Mouse (Mus musculus) kidney, adult 11 months (tissue): ENCODE data around the gene Adgrg3.

Source experiments
- DNase-seq: peaks from one replicate; pipeline ENCODE4 v3.0.0; 2022

The Adgrg3 gene

DNA sequence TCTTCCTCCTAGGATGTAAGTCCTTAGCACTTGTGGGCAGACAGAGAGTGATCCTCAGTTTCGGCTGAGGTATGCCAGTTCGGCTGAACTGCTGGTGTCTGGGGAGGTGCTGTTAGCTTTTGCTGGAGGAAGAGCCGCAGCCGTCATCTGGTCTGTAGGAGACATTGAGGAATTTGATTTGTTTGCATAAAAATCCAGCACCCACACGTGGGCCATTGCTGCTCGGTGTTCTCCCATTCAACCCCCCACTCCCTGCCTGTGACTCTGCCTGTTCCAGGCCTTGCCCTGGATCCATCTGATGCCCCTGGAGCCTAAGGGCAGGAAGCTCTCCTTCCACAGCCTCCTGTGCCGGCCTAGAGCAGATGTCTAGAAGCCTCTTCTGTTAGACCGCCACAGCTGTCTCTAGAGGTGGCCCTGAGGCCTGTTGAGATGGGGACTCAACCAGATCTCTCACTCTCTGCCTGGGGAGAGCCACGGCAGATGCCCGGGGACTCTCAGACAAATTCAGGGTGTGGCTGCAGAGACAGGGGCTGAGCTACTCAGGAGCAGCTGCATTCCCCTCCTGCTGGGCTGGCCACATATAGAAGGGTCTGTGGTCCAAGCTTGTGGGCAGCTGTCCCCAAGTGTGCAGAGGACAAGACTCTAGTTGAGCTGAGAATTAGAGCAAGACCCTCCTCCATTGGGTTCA is 67.4 kb downstream of the Adgrg3 start:
- DNase-seq, result no peak

DNA sequence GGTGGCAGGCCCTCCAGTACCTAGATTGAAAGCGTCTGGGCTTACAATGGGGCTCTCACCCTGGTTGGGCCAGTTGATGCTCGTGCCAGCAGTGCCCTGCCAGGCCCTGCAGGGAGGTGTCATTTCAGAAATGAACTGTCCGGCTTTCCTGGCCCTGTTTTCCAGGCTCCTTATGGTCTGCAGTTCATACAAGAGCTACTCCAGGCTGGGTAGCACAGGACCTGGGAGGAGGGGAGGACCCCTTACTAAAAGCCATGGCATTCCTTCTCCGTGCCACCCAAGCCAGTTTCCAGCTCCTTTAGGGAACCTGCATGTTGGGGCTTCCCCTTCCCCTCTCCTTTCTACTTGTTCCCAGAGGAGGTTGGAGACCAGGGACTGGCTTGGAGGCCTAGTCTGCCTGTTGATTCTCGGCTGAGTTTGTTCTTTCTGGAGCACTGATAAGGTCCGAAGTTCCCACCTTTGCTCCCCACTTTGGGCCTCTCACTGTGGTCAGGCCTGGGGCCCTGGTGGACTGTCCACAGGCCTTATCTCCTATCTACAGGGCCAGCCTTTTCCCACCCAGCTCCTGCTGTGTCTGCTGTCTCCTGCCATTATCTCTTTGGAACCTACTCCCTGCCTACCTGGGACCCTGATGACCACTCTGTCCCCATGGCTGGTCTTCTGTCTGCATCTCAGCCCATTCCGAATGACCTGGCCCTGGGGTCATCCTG is 68.1 kb downstream of the Adgrg3 start:
- DNase-seq, result no peak

DNA sequence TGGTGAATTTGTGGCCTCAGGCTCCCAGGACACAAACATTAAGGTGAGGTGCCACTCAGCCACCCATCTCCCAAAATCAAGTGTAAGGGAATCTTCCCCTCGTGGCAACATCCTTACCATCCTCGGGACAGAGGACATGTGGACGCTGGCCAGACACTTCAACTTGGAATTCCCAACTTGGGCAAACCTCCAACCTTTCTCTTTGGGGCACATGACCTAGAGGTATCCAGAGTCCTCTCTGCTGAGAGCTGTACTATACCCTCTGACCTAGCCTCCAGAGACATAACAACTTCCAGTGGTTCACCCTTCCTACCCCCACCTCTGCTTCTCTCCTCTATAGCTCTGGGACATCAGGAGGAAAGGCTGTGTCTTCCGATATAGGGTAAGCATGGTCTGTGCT is 76.1 kb downstream of the Adgrg3 start:
- peak; percentile 86 for DNase-seq
